Comparison of ENCODE assay signal across 9 mouse cellular contexts in the genomic region with DNA sequence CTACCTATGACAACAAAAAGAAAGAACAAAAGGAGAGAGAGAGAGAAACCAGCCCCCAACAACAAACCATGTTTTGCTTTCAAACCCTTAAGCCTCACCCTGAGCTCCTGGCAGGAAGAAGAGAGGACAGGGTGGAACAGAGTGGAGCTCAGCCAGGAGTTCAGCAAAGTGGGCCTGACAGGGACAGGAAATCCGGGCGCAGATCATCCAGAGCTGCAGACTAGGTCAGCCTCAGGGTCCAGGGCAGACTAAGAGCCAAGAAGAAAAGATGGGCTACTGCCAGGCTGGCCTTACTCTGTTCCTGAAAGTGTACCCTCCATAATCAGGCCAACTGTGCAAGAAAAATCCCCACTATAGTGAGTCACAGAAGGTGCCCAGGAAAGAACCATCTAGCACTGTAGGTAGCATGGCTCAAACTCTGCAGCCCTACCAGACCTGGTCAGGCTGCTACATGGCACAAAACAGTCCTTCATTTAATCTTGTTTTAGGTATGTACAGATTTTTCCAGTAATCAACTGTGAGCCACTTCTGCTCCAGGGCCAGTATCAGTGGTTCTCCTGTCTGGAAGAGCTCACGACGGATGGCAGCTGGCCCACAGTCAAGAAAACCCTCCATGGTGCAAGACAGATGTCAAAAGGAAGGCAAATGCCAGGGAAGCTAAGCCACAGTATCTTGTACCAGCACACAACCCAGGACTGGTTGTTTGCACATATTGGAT. TPM values are rescaled to one million over a fixed set of nuclear protein-coding genes. Genes with fewer than 3 reads are reported as not detected.
DNase-seq lines count a peak whose midpoint lies in the region; ATAC-seq lines count a peak whose summit lies in the region.
"Had no signal": no experiment of that assay in that cellular context is flagged by ENCODE, and none has a peak within 500 bp of the region (broad histone marks: within the 10 kb centered on the region; RNA-seq: fewer than 3 reads in every experiment).

No protein-coding gene starts in this region.

- H3K4me3 ChIP-seq in heart, embryonic 10.5 days, result no peak overlapping the region
- no peak overlapping the region for H3K4me3 ChIP-seq in heart, embryonic 15.5 days
- no peak overlapping the region for H3K4me3 ChIP-seq in lung, embryonic 15.5 days
- H3K4me3 ChIP-seq: limb, embryonic 15.5 days had no signal

- H3K27me3 ChIP-seq in heart, embryonic 10.5 days (ENCODE audit: insufficient read depth, poor library complexity, severe bottlenecking), result no peaks in the 10 kb centered on the region
- H3K27me3 ChIP-seq in heart, embryonic 15.5 days, result no peaks in the 10 kb centered on the region
- H3K27me3 ChIP-seq in lung, embryonic 15.5 days, result no peaks in the 10 kb centered on the region
- H3K27me3 ChIP-seq: limb, embryonic 15.5 days had no signal

- no peak overlapping the region for H3K27ac ChIP-seq in heart, embryonic 10.5 days
- H3K27ac ChIP-seq in heart, embryonic 15.5 days, result peak overlapping the region; percentile 72
- H3K27ac ChIP-seq in lung, embryonic 15.5 days, result peak overlapping the region; percentile 20; the same call in 1 of the 2 replicates
- H3K27ac ChIP-seq: limb, embryonic 15.5 days had no signal

- ATAC-seq in heart, embryonic 15.5 days (replicated peaks; ENCODE audit: insufficient number of reproducible peaks, insufficient read depth, low FRiP score, low read depth), result peak; percentile 23; the same call in 1 of the 2 replicates
- no peak for ATAC-seq in lung, embryonic 15.5 days (ENCODE audit: borderline replicate concordance, extremely low read depth, low FRiP score, low TSS enrichment)

- H3K36me3 ChIP-seq in heart, embryonic 10.5 days, result peaks cover 68% of the 10 kb centered on the region
- H3K36me3 ChIP-seq in heart, embryonic 15.5 days, result peaks cover 53% of the 10 kb centered on the region
- no peaks in the 10 kb centered on the region for H3K36me3 ChIP-seq in lung, embryonic 15.5 days

- H3K4me1 ChIP-seq in heart, embryonic 10.5 days, result peaks cover 34% of the 10 kb centered on the region
- H3K4me1 ChIP-seq in heart, embryonic 15.5 days (replicated peaks), result peaks cover 66% of the 10 kb centered on the region
- H3K4me1 ChIP-seq in lung, embryonic 15.5 days, result peaks cover 27% of the 10 kb centered on the region

- H3K9ac ChIP-seq in heart, embryonic 15.5 days, result no peak overlapping the region
- no peak overlapping the region for H3K9ac ChIP-seq in lung, embryonic 15.5 days
- H3K9ac ChIP-seq: limb, embryonic 15.5 days had no signal

- no peaks in the 10 kb centered on the region for H3K9me3 ChIP-seq in heart, embryonic 10.5 days
- H3K9me3 ChIP-seq in heart, embryonic 15.5 days (replicated peaks), result no peaks in the 10 kb centered on the region
- H3K9me3 ChIP-seq in lung, embryonic 15.5 days, result no peaks in the 10 kb centered on the region
- H3K9me3 ChIP-seq: limb, embryonic 15.5 days had no signal

- 67% methylated on average over 4 of the region's 4 CpGs for WGBS in heart, embryonic 10.5 days
- WGBS in heart, embryonic 15.5 days, result 32% methylated on average over 4 of the region's 4 CpGs
- 69% methylated on average over 4 of the region's 4 CpGs for WGBS in lung, embryonic 15.5 days

- peak; percentile 99 for DNase-seq in heart, adult 11 months
- no peak for DNase-seq in heart, embryonic 10.5 days (ENCODE audit: low spot score)
- peak; percentile 46 to 67 for DNase-seq in adrenal gland, postnatal 36 days
- DNase-seq in urinary bladder, postnatal 4 days (ENCODE audit: low spot score in 2 of 2), result no peak
- DNase-seq in left cerebral cortex, adult 9 months (ENCODE audit: low spot score in 2 of 2), result no peak
- no peak for DNase-seq in thymus, postnatal 36 days

- H3K4me2 ChIP-seq in heart, embryonic 15.5 days, result no peak overlapping the region
- H3K4me2 ChIP-seq in lung, embryonic 15.5 days, result no peak overlapping the region
- H3K4me2 ChIP-seq: limb, embryonic 15.5 days had no signal

RNA-seq across cellular contexts. Expression of a gene that starts 16.4 kb away (rescaled TPM):
- polyA plus RNA-seq in heart, embryonic 10.5 days (2016; fragmentation: Nextera tagmentation; extraction: Ambion mirVana), result 30.8 and 61.0 TPM in 2 replicates
- 10 to 100 TPM; 12.4 to 21.2 TPM for total RNA-seq in adrenal gland, postnatal 36 days (2021)
- polyA plus RNA-seq in heart, embryonic 15.5 days (2015; fragmentation: Nextera tagmentation; extraction: Ambion mirVana), result 44.9 and 48.3 TPM in 2 replicates
- polyA plus RNA-seq in lung, embryonic 15.5 days (2015; fragmentation: Nextera tagmentation; extraction: Ambion mirVana), result 24.1 and 24.8 TPM in 2 replicates

Comparison
In these comparisons a context has a peak if more than half of its experiments do, and no peak if none do; other contexts are left out.
1. DNase-seq: peak in heart, adult 11 months (single experiment) and adrenal gland, postnatal 36 days (2 of 2); none in heart, embryonic 10.5 days (single experiment), urinary bladder, postnatal 4 days (0 of 2), left cerebral cortex, adult 9 months (0 of 2) and thymus, postnatal 36 days (0 of 2).